Mouse (Mus musculus) c-Kit-positive CD71-positive TER-119-positive erythroid progenitor cells, embryonic 14.5 days (primary cell): Measurements from ENCODE around the gene Slc25a45.

Source experiments
- DNase-seq: peaks from one replicate; pipeline ENCODE4 v3.0.0-alpha.2; 2013; ENCODE audit warnings: low spot score

Gene Slc25a45

DNA sequence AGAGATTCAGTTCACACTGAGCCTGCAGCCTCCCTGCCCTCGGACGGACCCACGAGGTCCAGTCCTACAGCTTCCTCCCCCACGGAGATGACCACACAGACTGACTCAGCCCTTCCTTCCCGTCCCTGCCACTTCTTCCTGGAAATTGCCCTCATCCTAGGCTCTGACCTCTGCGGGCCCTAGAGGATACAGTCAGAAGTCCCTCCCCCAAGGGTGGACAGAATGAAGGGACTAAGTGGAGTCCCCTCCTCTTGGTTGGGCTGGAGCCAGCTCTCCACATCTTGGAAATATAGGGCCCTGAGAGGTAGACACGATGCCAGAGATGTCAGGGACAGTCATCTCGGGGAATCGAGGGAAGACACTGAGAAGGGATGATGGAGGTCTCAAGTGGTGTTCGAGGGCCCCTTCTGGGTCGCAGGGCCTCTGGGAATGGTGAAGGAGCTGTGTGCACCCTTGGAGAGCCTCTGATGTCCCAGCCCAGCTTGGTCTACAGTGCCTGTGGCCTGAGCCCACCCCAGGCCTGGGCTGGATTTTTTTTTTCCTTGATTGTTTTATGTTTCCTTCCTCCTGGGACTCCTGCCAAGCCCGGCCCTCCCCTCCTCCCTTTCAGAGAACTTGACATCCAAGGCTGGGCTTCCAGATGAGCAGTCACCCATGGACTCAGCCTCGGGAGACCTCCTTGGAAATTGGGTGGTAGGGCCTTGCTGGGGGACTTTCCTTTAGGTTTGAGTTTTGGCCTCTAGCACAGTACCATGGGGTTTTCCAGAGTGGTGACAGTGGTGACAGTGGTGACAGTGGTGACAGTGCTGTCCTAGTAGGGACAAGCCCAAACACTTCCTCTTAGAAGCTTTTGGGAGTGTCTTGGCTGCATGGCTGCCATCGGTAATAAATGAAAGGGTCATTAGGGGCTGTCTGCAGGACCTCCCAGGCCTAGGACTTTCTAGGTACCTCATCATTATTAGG, 52.3 kb downstream of the Slc25a45 start:
- DNase-seq = no peak

DNA sequence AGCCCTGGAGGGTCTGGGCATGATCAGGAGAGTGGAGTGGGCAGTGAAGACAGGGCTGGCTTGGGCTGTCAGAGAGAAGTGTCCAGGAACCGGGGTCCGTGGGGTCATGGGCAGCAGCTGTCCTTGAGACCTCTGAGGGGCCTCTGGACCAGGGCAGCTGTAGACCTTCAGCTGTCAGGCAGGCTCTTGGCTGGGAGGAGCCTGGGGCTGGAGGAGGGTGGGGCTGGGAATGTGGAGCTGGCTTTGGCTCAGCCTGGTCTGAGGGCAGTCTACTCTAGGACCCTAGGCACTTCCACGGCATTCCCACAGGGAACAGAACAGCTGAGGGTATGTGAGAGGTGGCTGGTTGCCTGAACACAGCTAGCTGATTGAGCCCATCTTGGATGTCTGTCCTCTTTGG, 57.7 kb downstream of the Slc25a45 start:
- DNase-seq = no peak
